Mouse (Mus musculus): Measurements from ENCODE around the gene Ran.
"Not testable (repeated sequence)": the region's sequence is repeated elsewhere in the genome, so short reads cannot be mapped to it uniquely, and the experiment has no call there.

The Ran gene

DNA sequence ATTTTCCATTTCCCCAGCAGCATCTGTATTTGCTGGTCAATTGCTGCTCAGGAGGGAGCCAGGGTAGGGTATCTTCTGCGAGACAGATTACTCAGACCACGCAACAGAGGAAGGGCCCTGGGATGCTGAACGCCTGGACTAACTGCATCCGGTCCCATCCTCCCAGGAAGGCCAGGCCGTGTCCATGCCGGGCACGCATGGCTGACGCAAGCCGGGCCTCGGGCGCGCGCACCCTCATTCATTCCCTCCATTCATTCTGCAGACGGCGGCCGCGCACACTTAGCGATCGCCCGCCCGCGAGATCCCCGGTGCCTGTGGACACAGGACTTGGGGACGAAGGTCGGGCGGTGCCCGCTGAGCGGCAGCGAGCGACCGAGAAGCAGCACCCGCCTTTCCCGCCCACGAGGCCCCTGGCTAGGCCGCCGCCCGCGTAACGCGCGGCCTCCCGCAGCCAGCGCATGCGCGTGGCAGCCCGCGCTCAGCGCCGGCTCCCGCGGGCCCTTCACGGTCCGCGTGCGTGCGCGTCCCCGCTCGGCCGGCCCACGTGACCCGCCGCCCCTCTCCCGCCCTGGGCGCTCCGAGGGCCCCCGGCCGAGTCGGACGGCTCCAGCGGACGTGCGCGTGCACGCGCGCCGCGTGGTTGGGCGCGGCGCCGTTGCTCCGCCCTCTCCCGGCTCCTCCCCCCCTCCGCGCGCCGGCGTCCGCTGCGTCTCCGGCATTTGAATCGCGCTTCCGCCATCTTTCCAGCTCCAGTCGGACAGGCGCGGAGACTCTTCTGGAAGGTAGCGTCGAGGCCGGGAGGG is at the start of gene Ran:
Gene Ran, plus strand, starts transcription at position 573 of the 803 bp plus-strand sequence.
- in situ Hi-C loops (cut with MboI, MseI) = loop anchor here (10.0 kb wide), 2 partner anchors 565 to 765 kb away; partner anchors contain the start of genes Mmp17 and Psph

DNA sequence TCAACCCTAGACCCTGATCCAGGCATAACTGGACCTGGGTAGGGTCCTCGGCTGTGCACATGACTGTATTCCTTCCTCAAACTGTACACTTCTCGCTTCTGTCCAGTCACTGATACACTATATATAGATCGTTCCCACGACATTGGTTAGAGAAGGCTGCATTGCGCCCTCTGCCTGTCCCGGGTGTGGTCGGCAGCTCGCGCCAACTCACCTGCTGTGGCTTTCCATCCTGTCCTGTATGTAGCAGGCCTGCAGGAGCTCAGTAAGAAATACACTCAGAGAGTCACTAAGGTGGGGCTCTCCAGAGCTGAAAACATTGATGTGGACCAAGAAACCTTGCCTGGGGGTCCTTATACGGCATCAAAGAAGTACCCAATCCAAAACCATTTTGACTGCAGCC is 49.0 kb upstream of the Ran start:
- in situ Hi-C loops (cut with MboI, MseI) = no loop called here

DNA sequence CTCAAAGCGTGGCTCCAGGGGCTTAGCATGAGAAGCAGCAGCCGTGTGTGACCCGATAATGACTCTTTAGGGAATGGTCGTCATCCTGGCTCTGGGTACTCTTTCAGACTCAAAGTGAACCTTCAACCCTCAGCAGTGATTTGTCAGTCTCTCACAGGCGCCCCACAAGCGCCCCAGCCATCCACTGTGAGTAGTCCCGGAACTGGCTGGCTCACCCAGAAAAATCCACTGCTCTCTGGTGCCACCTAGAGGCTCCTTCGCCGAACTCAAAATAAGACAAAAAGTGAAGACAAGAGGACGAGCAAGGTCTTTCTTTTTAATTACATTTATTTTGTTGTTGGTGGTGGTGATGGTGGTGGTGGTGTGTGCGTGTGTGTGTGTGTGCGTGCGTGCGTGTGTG is 48.6 kb upstream of the Ran start:
- in situ Hi-C loops (cut with MboI, MseI) = no loop called here

DNA sequence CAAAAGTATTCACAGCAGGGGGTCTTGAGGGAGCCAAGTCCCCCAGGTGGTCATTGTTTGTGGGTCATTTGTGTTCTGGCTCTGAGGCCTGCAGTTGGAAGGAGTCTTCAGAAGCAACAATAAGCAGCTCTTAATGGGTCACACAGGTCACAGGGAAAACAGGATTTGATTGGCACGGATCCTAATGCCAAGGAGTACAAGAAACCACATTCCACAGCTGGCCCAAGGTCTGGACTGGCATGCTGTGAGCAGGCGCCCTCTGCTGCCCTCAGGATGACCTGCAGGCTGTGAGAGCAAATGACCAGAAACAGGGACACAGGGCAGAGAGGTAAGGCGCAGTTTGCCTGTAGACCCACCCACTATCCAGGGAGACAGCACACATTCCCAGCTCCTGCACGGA is 43.6 kb upstream of the Ran start:
- in situ Hi-C loops (cut with MboI, MseI) = no loop called here

DNA sequence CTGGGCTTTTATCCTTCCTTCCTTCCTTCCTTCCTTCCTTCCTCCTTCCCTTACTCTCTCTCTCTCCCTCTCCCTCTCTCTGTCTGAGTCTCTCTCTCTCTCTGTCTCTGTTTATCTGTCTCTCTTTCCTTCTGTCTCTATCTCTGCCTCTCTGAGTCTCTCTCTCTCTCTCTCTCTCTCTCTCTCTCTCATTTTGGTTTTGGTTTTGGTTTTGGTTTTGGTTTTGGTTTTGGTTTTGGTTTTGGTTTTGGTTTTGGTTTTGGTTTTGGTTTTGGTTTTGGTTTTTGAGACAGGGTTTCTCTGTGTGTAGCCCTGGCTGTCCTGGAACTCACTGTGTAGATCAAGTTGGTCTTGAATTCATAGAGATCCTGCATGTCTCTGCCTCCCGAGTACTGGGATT is 42.4 kb upstream of the Ran start:
- in situ Hi-C loops (cut with MboI, MseI) = not testable (repeated sequence)

DNA sequence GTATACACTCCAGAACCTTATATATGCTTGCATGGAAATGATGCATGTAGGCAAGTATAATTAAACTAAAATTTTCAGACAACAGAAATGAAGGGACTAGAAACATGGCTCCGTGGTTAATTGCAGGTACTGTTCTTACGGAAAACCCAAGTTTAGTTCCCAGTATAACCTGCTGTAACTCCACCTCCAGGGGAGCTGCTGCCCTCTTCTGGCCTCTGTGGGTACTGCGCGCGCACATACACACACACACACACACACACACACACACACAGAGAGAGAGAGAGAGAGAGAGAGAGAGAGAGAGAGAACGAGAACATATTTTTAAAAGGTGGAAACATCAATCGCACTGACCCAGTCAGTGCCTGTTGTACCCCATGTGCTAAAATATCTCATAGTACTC is 40.9 kb upstream of the Ran start:
- in situ Hi-C loops (cut with MboI, MseI) = no loop called here

DNA sequence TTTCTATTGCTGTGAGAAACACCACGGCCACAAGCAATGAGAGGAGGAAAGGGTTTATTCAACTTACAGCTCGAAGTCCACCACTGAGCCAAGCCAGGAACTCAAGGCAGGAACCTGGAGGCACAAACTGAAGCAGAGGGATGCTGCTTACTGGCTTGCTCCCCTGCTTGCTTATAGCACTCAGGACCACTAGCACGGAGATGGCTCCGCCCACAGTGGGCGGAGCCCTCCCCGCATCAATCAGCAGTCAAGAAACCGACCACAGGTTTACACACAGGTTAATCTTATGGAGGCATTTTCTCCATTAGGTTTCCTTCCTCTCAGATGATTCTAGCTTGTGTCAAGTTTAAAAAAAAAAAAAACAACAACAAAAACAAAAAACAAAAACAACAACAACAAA is 39.0 kb upstream of the Ran start:
- in situ Hi-C loops (cut with MboI, MseI) = no loop called here

DNA sequence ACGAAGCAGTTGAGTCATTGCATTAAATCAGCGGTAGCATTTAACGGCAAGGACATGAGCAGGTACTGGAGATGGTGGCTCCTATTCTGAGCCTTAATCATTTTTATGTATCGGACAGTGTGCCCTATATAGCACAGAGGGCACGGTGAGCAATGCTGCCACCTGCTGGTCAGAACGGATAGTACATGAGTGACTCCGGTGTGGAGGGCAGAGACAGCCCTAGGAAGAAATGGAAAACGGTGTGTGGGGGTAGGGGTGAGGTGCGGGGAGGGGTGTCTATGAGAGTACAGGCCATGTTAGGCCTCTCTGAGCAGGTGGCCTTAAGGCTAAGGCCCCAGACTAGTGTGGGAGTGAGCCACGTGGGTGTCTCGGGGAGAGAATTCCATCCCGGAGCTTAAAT is 38.3 kb upstream of the Ran start:
- in situ Hi-C loops (cut with MboI, MseI) = no loop called here

DNA sequence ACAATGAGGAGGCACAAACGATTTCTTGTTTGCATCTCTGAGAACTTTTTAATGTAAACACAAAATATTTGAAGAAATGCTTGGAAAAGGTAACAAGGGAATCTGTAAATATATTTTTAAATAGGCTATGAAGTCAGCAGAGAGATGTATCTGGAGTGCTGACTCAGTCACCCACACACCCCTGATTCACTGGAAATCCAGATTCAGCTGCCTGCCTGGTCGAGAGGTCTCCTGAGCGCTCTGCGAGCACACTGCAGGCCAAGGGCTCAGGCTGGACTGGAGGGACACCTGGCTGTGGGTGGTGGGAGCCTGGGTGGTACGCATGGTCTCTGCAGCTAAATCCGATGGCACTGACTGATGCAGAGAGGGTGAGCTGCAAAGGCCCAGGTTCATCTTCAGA is 35.3 kb upstream of the Ran start:
- in situ Hi-C loops (cut with MboI, MseI) = no loop called here

DNA sequence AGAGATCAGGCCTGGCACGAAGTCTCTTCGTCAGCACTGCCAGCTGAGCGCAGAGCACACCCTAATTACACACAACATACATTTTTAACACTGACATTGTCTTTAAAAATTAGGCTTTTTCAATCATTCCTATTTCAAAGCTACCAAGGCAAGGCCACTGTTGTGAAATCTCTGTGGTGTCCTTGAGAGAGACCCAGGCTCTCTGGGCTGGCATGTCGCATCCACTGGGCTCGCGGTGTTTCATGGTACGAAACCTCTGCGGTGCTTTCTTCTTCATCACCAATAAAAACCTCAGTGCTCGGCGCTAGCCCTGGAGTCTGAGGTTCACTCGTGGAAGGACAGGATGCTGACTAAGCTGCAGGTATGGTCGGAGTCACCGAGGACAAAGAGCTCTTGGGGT is 33.9 kb upstream of the Ran start:
- in situ Hi-C loops (cut with MboI, MseI) = no loop called here

DNA sequence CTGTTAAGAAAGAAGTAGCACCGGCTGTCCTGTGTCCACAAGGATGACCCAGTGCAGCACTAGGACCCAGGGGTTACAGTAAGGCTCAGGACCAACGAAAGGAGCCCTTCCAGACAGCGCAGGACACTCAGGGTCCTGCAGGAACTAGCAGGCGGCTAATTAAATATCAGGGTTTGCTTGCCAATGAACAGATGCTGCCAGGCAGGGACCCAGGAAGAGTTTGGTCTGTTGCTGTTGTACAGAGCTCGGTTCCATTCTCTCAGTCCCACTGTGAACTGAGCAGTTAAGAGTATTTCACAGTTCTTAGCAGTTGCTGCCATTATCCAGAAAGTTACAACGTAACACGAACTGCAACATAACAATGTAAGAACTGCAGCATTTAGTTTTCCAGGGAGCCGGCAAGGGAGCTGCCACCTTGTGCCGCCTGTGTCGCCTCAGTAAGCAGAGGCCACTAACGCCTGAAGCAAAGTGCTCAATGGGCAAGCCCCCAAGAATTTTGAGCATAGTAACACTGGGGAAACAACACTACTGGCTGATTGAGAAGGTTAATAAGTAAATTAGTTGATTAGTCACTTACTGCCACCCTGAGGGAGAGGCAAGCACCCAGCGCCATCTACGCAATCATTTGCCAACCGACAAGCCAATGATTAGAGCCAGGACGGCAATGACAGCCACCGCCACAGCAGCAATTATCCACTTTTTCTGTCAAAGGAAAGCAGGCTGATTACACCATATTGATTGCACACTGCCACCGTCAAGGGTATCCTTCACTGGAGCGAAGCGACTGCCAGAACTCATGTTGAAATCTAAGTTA is 32.5 kb upstream of the Ran start:
- in situ Hi-C loops (cut with MboI, MseI) = no loop called here

DNA sequence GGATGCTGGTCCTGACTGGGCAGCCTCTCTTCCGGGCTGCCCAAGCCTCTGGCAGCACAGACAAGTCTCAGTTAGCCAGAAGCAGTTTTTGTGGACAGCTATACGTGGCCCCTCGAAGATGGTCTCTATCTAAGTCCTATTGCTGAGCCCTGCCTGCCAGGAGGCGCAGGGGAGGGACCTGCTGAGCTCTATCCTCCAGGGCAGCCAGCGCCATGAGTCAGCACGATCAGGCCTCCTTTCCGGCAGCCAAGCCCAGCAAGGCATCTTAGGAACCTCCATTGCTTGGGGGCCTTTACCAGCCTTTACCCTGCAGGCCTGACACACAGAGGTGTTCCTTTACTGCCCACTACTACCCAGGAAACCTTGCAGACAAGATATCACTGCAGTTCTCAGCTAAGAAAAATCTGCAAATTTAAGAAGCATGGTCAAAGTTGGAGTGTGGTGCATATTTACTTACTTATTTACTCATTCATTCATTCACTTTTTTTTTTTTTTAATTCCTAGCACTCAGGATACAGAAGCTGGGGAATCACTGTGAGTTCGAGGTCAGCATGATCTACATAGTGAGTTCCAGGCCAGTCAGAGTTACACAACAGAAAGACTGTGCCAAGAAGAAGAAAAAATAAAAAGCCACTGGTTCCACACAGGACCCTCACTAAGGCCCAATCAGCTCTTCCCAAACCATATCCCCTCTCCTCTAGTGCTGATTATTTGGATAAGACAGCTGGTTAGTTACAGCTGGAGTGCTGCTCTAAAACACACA is 19.0 kb upstream of the Ran start:
- in situ Hi-C loops (cut with MboI, MseI) = loop anchor here (10.0 kb wide), 1 partner anchor 1386 kb away; no protein-coding TSS in a partner anchor

DNA sequence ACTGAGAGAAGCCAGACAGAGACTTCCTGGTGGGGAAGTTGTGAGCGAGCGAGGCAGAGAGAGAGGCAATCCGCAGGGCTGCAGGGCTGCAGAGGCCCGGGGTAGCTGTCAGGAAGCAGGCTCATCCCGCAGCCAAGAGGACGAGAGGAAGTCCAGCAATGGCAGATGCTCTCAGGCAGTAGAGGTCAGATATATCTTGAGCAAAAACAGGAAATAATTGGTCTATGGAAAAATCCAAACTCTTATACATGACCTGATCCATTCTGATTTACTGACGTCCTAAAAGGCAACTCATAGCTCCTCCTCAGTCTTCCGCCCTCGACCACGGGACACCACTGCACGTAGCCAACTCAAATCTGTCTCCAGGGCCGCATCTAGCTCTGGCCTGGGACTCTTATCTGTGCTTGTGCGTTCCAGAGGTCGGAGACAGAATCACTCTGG is 17.3 kb upstream of the Ran start:
- in situ Hi-C loops (cut with MboI, MseI) = loop anchor here (10.0 kb wide), 1 partner anchor 1388 kb away; no protein-coding TSS in a partner anchor

DNA sequence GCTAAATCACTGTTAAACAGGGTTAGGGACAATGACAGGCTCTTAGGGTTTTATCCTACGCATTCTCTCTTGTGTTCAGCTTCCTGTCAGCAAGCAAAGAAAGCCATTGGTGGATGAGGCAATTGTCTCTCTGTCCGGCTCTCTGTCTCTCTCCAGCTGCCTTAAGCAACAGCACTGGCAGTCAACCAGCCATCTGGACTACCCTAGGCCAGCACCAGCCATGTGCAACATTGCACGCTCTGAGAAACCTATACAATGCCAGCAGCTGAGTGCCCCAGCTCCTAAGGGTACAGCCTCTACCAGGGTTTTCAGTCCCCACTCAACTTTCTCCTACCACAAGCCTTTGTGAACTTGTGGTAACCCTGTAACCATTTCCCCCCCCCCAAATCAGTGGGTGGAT is 14.5 kb upstream of the Ran start:
- in situ Hi-C loops (cut with MboI, MseI) = loop anchor here (10.0 kb wide), 1 partner anchor 1391 kb away; no protein-coding TSS in a partner anchor

DNA sequence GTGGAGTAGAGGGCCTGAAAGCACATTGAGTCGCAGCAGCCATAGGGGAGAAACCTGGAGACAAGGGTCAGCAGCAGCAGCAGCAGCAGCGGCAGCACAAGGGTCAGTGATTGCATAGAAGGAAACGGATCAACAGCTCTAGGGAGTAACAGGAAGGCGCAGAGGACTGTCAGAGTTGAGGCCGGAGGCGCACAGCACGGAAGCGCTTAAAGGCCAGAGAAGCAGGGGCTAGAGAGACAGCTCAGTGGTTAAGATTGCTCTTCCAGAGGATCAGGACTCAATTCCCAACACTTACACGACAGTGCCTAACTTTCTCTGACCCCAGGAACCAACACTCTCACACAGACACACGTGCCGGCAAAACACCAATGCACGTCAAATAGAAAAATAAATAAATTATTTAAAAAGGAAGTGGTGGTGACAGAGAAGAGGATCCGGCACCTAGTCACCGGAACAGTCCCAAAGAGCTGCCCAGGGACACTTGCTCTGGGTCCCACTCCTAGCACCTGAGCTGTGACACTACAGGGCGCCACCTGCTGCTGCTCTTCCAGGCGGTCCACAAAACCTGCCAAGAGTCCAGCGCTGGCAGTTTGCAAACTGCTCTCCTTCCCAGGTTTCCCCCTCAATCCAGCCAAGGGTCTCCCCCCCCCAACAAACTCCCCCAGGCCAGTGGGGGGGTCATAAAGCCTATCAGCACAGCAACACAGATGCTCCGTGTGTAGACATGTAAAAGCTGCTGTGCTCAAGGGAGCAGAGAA is 13.7 kb upstream of the Ran start:
- in situ Hi-C loops (cut with MboI, MseI) = loop anchor here (10.0 kb wide), 1 partner anchor 1391 kb away; no protein-coding TSS in a partner anchor

DNA sequence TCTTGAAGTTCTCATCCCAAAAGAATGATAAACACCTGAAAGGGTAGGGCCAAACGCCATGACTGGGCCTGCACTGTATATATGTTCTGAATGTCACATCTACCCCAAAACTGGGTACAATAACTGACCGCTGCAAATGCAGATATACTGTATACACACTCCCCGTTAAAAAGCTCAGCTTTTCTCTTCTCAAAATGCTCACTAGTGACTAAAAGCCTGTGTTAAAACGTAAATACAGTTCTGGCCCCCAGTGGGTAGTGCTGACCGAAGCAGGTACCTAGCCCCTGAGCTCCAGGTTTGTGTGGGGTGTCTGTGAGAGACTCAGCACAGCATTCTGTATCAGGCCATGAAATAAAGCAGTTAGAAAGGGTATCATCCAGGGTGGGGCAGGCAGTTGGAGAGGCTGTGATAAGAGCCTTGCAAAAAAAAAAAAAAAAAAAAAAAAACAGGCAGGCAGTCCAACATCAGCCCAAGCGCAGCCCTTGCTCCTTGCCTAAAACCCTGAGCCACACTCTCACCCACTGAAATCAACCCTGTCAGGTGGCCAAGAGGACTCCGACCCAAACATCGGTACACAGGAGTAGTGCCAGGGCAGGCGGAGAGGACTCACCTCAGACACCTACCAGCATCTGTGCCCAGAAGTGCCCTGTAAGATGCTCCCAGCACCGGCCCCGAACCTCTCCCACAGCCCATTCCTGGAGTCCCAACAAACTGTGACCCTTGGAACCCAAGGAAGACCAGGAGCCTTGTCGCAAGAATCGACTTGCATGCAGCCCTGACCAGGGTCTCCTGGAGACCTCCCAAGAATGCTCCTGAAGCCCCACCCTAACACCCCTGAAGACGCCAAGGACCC is 12.5 kb upstream of the Ran start:
- in situ Hi-C loops (cut with MboI, MseI) = loop anchor here (10.0 kb wide), 1 partner anchor 1393 kb away; no protein-coding TSS in a partner anchor

DNA sequence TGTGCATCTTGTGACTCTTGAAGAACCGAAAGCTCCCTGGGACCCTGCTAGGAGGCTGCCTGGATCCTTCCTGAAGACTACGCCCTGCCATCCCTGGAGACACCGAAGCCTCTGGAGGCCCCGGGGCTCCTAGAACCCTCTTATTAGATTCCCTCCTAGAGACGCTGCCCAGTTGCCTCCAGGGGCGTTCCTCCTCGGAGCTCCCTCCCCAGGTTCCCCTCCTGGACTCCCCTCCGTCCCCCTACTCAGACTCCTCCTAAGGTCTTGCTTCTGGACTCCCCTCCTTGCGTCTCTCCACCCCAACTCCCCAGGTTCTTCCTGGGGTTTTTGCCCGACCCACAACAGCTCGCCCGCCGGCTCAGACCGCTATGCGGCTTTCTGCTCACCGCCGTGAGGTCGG is 11.9 kb upstream of the Ran start:
- in situ Hi-C loops (cut with MboI, MseI) = loop anchor here (10.0 kb wide), 1 partner anchor 1393 kb away; no protein-coding TSS in a partner anchor

DNA sequence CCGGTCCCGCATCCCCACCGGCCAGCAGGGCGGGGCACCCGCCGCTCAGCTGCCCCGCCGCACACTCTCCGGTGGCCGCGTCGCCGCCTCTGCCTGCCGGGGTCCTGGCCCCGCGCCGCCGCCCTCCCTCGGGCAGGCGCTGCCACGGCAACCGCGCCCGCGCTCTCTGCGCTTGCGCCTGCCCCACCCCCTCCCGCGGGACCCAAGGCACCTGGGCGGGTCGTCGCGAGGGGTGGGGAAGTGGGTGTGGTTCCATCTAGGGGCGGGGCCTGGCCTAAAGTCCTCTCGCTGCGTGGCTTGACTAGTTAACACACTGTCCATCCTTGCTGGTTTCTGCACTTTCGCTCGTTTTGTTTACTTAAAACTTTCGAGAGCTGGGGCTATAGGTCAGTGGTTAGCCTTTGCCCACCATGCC is 11.4 kb upstream of the Ran start, which contains the start of gene Stx2:
Gene Stx2, minus strand, starts transcription at position 163 of the 415 bp plus-strand sequence.
- in situ Hi-C loops (cut with MboI, MseI) = loop anchor here (10.0 kb wide), 1 partner anchor 1394 kb away; no protein-coding TSS in a partner anchor

DNA sequence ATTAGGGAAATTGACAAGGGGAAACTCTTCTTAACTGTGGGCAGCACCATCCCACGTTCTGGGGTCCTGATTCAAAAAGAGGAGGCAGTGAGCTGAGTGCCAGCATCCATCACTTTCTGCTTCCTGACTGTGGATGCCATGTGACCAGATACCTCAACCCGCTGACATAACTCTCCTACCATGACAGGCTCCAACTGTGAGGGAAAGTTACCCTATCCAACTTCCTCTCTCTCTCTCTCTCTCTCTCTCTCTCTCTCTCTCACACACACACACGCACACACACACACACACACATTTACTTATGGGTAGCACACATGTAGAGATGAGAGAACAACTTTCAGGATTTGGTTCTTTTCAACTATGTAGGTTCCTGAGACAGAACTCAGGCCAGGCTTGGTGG is 10.3 kb upstream of the Ran start:
- in situ Hi-C loops (cut with MboI, MseI) = loop anchor here (10.0 kb wide), 1 partner anchor 1395 kb away; no protein-coding TSS in a partner anchor

DNA sequence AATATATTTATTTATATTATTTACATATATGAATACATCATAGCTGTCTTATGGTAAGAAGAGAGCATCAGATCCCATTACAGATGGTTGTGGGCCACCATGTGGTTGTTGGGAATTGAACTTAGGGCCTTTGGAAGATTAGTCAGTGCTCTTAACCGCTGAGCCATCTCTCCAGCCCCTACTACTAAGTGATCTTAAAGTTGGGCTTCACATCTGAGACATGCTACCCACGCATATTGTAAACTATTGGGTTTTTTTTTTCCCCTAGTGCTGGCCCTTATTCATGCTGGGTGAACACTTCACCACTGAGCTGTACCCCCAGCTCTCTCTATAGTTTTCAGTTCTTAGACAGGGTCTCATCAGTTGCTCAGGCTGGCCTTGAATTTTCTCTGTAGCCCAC is 8.9 kb upstream of the Ran start:
- in situ Hi-C loops (cut with MboI, MseI) = no loop called here
